Mouse (Mus musculus): ENCODE results near the gene 4933407L21Rik. TPM values are rescaled to one million over a fixed set of nuclear protein-coding genes. Genes with fewer than 3 reads are reported as not detected.

The 4933407L21Rik gene
- total and polyA plus RNA-seq, 3 experiments = 0.17 to 0.71 (median 0.19) TPM

DNA sequence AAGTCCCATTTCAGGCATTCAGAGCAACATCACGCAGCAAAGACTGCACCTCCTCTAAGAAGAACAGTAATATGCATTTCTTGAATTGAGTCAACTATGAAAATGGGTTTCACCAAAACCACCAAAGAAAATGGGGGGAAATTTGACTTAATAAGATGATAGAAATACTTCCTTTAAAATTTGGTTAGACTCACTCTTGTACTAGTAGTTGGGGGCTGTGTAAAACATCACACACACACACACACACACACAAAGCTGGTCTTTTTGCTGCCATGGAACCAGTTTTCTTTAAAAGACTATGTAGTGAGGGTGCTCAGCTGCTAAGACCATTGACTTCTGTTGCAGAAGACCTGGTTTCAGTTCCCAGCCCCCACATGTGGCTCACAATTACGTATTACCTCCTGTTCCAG is 45.2 kb downstream of the 4933407L21Rik start:
- H3K27me3 ChIP-seq (replicated peaks) = no peaks in the 10 kb centered on the region
- peaks cover 44 to 80% of the 10 kb centered on the region in 2 experiments for H3K4me1 ChIP-seq (ENCODE audit: control insufficient read depth in 1 of 2, insufficient read depth in 2 of 2)
- H3K4me2 ChIP-seq (ENCODE audit: insufficient read depth, low read depth, poor library complexity, severe bottlenecking) = peak overlapping the region; percentile 81
- H3K9me3 ChIP-seq (replicated peaks; ENCODE audit: low read length) = no peaks in the 10 kb centered on the region
- peak; percentile 86 for DNase-seq (ENCODE audit: extremely low read depth)
- peak overlapping the region; percentile 99 for H3K27ac ChIP-seq (ENCODE audit: insufficient read depth, low read depth)
- dilution Hi-C loops (cut with MboI; ENCODE audit: extremely low pct_ligation_motif_present, extremely low pct_unique_long_range_greater_than_20kb, low sequenced_read_pairs) (no loop called here), in situ Hi-C loops (cut with MboI; ENCODE audit: low pct_ligation_motif_present, low pct_unique_long_range_greater_than_20kb, low sequenced_read_pairs) (no loop called here)
- H3K9ac ChIP-seq (ENCODE audit: insufficient read depth, low read depth) = peak overlapping the region; percentile 80; the same call in 1 of the 2 replicates
- TF ChIP-seq BHLHE40 (IDR thresholded peaks at IDR 0.05; ENCODE audit: low read depth, low read length) (peak; percentile 85), USF2 (conservative IDR thresholded peaks at IDR 0.05; ENCODE audit: low read depth, low read length) (no peak), SMC3 (IDR thresholded peaks at IDR 0.05; ENCODE audit: low read depth, low read length) (peak; percentile 15; the same call in 1 of the 2 replicates), MAX (IDR thresholded peaks at IDR 0.05; ENCODE audit: low read length) (peak; percentile 69; the same call in 1 of the 2 replicates), KAT2A (IDR thresholded peaks at IDR 0.05; ENCODE audit: insufficient replicate concordance, low read length) (no peak), MAFK (IDR thresholded peaks at IDR 0.05; ENCODE audit: insufficient replicate concordance, low read length) (0 out of 2 replicates have a peak, but pooled peaks have one; percentile 65), E2F4 (IDR thresholded peaks at IDR 0.05; ENCODE audit: insufficient replicate concordance, low read depth, low read length) (no peak; the same call in 1 of the 2 replicates), NELFE (IDR thresholded peaks at IDR 0.05; ENCODE audit: low read depth, low read length) (no peak), GABPA (IDR thresholded peaks at IDR 0.05; ENCODE audit: insufficient replicate concordance, low read depth, low read length) (no peak), MEF2A (IDR thresholded peaks at IDR 0.05; ENCODE audit: borderline replicate concordance, low read depth, low read length) (peak; percentile 86), ZKSCAN1 (IDR thresholded peaks at IDR 0.05; ENCODE audit: borderline replicate concordance, low read depth, low read length) (no peak), HCFC1 (IDR thresholded peaks at IDR 0.05; ENCODE audit: low read depth, low read length) (peak; percentile 33; the same call in 1 of the 2 replicates), TBP (conservative IDR thresholded peaks at IDR 0.05; ENCODE audit: low read depth, low read length) (peak; percentile 88), ZMIZ1 (IDR thresholded peaks at IDR 0.05; ENCODE audit: low read depth, low read length) (no peak), NRF1 (IDR thresholded peaks at IDR 0.05; ENCODE audit: low read depth, low read length) (no peak), POLR2AphosphoS2 (IDR thresholded peaks at IDR 0.05; ENCODE audit: low read depth, low read length) (peak; percentile 16; the same call in 1 of the 2 replicates), CTCF (conservative IDR thresholded peaks at IDR 0.05 in 1 of 2, IDR thresholded peaks at IDR 0.05 in 1 of 2; ENCODE audit: low read depth in 2 of 2, low read length in 2 of 2) (no peak), EP300 (IDR thresholded peaks at IDR 0.05; ENCODE audit: low read length) (peak; percentile 93), POLR2A (IDR thresholded peaks at IDR 0.05; ENCODE audit: low read depth, low read length) (peak; percentile 41; the same call in 1 of the 2 replicates), JUND (conservative IDR thresholded peaks at IDR 0.05; ENCODE audit: low read depth, low read length) (peak; percentile 99), TCF12 (IDR thresholded peaks at IDR 0.05; ENCODE audit: low read depth, low read length) (peak; percentile 76), JUN (IDR thresholded peaks at IDR 0.05; ENCODE audit: insufficient read depth, low read depth, low read length) (peak; percentile 92), MAZ (IDR thresholded peaks at IDR 0.05; ENCODE audit: low read depth, low read length) (0 out of 2 replicates have a peak, but pooled peaks have one; percentile 71), SIN3A (IDR thresholded peaks at IDR 0.05; ENCODE audit: low read length) (0 out of 2 replicates have a peak, but pooled peaks have one; percentile 17), UBTF (IDR thresholded peaks at IDR 0.05; ENCODE audit: low read depth, low read length) (no peak), ZNF384 (IDR thresholded peaks at IDR 0.05; ENCODE audit: low read depth, low read length) (no peak), PAX5 (IDR thresholded peaks at IDR 0.05; ENCODE audit: low read length) (no peak), ELF1 (IDR thresholded peaks at IDR 0.05; ENCODE audit: low read depth, low read length) (no peak), ZC3H11A (IDR thresholded peaks at IDR 0.05; ENCODE audit: low read depth, low read length) (no peak), USF1 (IDR thresholded peaks at IDR 0.05; ENCODE audit: low read depth, low read length) (no peak), CHD1 (IDR thresholded peaks at IDR 0.05; ENCODE audit: low read depth, low read length) (no peak; the same call in 1 of the 2 replicates), MYC (IDR thresholded peaks at IDR 0.05; ENCODE audit: low read depth, low read length) (peak; percentile 44; the same call in 1 of the 2 replicates), RCOR1 (conservative IDR thresholded peaks at IDR 0.05; ENCODE audit: low read depth, low read length) (no peak; the same call in 1 of the 2 replicates), ETS1 (conservative IDR thresholded peaks at IDR 0.05; ENCODE audit: low read depth, low read length) (peak; percentile 84), RAD21 (IDR thresholded peaks at IDR 0.05; ENCODE audit: low read depth, low read length) (no peak; the same call in 1 of the 2 replicates), MXI1 (IDR thresholded peaks at IDR 0.05; ENCODE audit: low read depth, low read length) (no peak), CHD2 (IDR thresholded peaks at IDR 0.05; ENCODE audit: low read length) (peak; percentile 83), IRF4 (IDR thresholded peaks at IDR 0.05; ENCODE audit: low read depth, low read length) (peak; percentile 99)
- H3K79me2 ChIP-seq (replicated peaks; ENCODE audit: control insufficient read depth, extremely low read depth, insufficient read depth, poor library complexity, severe bottlenecking) = no peaks in the 10 kb centered on the region; the same call in 1 of the 2 replicates
- no peak overlapping the region for H3K4me3 ChIP-seq (replicated peaks in 1 of 3; ENCODE audit: low read depth in 2 of 3, low read length in 2 of 3, poor library complexity in 1 of 3)
- H3K36me3 ChIP-seq (replicated peaks in 1 of 2; ENCODE audit: control insufficient read depth in 1 of 2, insufficient read depth in 1 of 2, low read length in 1 of 2) = no peaks in the 10 kb centered on the region
